Mouse (Mus musculus) frontal cortex, adult 2 months (tissue): ENCODE measurements around the gene Pigt. TPM values are rescaled to one million over a fixed set of nuclear protein-coding genes. Genes with fewer than 3 reads are reported as not detected.

ENCODE experiments used
- DNase-seq, 2 experiments: peaks; one replicate each; pipeline ENCODE4 v3.0.0; 2022; ENCODE audit warnings: low spot score in 1 of 2; ENCODE audit errors: extremely low spot score in 1 of 2
- polyA plus RNA-seq: library from polyadenylated mRNA; depleted of rRNA; stranded (reverse); fragments of >200 nt; gene quantifications from 2 replicates; pipeline ENCODE4 v1.2.3, GENCODE M21; 2012

Gene Pigt
- polyA plus RNA-seq, 1 experiment = 80.6 TPM

DNA sequence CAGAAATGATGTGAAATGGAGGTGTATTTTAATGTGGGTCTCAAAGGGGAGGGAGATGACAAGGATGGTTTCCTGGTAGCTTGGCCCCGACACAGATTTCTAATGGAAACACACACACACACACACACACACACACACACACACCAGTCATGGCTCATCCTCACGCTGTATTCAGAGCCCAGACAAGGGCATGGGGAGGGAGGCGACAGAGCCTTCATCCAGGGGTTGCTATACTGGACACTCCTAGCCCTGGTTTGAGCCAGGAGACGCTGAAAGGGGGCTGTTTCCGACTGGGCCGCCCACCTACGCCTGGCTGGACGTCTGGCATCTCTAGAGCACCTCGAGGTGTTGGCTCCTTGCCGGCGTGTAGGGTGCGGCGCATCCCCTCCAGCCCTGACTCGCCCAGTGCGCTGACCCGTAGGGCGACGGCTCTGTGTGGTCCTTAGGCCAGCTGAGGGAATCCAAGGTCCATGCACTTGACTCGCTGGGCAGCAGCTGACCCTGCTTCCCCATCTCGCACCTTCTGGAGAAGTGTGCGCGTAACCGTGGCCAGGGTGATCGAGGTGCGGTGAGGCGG lies 11.6 kb upstream of the Pigt start, which contains the start of gene Dbndd2:
Gene Dbndd2, plus strand, starts transcription at position 426 of the 577 bp plus-strand sequence.
- DNase-seq = peak in 1 of 2 experiments; percentile 43

DNA sequence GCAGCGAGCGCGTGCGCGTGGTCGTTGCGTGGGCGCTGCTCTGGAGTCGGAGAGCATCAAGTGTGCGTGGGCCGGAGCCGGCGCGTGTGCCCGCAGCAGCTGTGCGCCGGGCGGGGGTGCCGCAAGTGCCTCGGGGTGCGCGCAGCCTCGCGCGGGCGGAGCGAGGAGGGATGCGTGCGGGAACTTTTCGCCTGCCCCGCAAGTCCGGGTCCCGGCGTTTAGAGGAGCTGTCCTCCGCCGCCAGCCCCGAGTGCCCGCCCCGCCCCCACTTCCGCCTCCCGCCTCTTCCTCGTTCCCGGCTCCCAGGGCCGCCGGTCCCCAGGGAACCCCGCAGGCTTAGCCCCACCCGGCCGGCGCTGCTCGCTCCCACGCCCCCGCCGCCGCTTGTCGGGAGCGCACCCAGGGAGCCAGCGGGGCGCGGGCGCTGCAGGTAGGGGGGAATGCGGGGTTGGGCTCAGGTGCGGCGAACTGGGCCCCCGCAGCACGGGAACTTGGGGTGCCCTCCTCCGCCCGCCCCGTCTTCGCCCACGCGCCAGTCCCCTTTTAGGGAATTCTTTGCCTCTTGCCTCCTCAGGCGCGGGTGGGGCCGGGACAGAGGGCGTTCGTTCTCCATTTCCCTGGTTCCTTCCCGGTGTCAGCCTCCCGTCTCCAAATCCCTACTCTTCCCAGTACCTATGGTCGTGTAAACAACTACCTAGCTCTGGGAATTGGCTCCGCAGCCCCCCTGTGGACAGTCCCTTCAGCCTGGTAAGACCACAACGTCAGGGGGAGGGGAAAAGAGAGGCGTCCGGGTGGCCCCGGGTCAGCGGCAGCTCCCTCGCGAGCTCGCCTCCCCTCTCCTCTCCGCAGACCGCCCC lies 10.8 kb upstream of the Pigt start:
- peak; percentile 51 to 82 for DNase-seq

DNA sequence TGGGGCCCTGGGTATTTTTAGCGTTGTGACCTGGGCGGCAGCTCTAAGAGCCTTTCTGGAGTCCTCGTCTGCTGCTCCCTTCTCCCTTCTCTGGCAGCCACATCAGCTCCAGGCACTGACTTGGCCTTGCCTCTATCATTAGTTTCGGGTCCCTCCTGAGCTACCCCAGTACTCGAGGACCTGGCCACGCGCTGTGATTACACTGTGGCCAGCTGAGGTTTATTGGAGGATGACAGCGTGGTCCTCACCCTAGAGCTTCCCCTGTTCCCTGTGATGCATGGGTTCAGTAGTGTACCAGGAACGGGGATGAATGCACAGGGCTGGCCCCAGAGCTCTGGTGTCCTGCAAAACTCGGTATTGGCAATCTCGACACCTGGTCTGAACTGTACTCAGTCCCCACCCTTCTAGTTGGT lies 10.2 kb upstream of the Pigt start:
- DNase-seq = no peak

DNA sequence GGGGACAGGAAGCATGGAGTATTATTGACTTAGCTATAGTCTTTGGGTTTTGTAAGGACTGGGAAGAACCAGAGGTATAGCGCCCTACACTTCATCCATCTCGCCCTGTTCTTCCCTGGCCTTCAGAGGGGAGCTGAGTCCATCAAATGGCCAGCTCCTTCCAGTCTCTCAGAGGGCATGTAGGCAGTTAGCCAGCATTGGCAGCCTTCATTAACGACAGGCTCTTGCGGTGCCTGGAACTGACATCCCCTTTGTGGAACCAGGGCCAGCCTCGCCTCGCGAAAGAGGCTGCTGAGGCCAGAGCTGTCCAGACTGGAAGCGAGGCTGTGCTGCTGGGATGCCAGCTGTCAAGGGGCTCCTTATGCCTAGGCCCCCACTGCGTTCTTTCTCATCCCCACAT lies 9.5 kb upstream of the Pigt start:
- peak in 1 of 2 experiments; percentile 67 for DNase-seq

DNA sequence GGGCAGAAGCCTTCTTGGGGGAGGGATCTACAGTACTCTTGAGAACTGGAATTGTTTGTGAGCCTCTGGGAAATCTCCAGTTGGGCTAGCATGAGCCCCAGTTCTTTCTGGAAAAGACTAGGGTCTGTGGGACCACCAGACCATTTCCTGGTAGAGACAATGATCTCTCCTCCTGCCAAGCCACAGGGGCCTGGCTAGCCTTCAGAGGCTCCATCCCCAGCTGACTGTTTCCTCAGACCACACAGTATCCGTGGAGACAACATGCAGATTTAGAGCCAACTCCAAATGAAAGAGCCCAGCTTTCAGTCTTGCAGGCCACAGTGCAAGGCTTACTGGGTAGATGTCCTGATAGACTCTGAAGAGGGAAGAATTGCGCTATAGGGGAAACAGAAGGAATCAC lies 3.2 kb upstream of the Pigt start:
- DNase-seq = no peak

DNA sequence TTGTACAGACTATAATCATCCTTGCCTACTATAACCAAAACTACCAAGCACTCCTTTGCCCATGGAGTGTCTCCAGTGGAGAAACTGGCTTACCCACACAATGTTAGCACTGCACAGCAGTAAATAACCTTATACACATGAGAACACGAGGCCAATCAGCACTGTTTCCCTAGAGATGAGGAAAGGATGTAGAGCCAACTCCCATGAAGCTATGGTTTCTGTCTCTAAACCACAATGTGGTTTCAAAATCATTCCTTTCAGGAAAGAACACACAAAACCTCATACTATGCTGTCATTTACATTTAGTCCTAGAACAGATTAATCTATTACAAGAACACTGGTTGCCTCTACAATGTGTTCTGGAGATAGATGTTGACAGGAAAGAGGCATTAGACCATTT lies 989 bp upstream of the Pigt start:
- no peak for DNase-seq

DNA sequence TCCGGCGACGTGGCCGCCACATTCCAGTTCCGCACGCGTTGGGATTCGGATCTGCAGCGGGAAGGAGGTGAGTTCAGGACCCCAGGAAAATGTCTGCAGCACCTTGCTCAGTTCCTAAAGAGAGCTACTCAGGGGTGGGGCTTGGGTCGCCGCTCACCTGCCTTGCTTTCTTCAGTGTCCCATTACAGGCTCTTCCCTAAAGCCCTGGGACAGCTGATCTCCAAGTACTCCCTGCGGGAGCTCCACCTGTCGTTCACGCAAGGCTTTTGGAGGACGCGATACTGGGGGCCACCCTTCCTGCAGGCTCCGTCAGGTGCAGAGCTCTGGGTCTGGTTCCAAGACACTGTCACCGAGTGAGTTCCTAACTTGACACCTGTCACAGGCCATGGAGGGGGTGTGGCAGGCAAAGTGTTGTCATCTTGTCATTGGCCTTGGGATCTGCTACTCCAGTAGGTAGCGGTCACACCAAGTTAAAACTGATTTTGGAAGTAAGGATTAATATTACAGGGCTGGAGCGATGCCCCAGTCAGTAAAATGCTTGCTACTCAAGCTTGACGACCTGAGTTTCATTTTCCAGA lies 460 bp downstream of the Pigt start:
- DNase-seq = no peak

DNA sequence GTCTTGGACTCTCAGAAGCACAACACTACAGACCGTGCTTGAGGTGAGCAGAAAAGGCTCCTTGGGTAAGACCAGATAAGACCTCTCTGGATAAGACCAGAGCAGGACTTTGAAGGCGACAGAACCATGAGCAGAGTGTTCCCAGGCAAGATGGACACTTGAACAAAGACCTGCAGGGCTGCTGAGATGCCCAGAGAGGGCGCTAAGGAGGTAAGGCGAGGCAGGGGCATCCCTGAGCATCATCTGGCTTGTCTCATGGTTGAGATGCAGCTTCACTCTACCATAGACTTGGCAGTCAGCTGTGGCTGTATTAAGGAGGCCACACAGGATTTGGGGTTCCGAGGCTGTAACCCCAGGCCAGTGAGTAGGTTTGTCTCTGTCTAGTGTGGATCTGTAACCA lies 2.0 kb downstream of the Pigt start:
- no peak for DNase-seq

DNA sequence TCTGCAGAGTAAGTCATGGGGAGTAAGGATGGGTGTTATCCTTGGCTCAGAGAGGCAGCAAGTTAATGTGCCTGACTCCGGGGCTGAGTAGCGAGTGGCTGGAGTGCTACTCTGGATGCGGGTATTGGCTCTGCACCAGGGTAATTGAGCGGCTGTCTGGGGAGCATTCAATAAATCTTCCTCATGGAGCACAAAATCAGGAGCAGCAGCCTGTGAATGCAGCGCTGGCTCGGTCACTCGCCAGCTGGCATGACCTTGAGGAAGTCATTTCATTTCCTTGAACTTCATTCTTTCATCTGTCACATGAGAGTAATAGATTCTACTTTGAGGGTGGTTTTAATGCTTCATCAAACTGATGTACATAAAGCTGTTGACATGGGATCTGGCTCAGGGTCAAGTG lies 3.2 kb downstream of the Pigt start:
- no peak for DNase-seq

DNA sequence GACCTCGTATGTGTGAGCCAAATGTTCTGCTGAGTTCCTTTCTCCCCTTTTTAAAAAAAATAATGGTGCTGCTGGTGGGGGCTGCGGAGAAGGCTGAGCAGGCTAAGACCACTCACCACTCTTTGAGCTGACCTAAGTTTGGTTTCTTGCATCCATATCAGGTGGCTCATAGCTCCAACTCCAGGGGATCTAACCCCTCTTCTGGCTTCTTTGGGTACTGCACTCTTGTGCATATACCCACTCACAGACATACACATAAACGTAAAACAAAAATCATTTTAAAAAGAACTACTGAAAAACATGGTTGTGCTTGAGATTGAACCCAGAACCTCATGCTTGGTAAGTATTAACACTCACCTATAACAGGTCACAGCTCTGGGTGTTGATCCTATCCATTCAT lies 7.6 kb downstream of the Pigt start:
- no peak for DNase-seq

DNA sequence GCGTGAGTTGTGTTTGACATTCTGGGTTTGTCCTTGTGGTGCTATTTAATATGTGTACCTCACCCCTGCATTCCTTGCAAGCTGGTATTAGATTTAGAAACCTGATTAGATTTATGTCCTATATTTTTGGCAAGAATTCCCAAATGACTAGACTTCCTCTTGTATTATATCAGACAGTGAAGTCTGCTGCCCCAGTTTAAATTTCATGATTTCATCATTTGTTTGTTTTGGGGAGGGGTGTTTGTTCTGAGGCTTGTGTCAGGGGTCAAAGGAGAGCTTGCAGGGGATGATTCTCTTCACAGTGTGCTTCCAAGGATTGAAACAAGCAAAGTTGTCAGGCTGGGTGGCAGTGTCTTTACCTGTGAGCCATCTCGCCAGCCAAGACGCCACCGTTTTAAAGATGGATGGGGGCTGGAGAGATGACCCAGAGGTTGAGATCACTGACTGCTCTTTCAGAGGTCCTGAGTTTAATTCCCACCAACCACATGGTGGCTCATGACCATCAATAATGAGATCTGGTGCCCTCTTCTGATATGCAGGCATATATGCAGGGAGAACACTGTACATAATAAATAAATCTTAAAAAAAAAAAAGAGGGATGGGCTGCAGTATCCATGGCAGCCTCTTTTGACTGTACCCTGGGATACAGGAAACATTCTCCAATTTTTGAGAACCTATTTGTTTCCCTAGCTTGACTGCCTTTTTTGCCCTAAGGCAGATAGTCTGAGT lies 8.5 kb downstream of the Pigt start:
- no peak for DNase-seq

DNA sequence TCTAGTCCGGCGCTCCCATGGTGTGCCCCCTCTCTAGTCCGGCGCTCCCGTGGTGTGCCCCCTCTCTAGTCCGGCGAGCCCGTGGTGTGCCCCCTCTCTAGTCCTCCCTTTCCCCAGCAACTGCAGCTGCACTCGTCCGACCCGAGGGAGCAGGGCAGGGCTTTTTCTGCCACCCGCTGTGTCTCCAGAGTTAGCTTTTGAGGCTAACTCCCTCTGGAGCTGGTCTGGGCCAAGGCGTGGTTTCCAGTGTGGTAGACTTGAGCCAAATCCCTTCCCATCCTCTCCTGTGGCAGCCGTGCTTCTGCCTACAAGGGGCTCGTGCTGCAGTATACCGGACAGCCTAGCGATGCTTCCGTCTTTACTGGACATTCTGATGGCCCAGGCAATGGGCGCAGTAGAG lies 10.5 kb downstream of the Pigt start:
- no peak for DNase-seq

DNA sequence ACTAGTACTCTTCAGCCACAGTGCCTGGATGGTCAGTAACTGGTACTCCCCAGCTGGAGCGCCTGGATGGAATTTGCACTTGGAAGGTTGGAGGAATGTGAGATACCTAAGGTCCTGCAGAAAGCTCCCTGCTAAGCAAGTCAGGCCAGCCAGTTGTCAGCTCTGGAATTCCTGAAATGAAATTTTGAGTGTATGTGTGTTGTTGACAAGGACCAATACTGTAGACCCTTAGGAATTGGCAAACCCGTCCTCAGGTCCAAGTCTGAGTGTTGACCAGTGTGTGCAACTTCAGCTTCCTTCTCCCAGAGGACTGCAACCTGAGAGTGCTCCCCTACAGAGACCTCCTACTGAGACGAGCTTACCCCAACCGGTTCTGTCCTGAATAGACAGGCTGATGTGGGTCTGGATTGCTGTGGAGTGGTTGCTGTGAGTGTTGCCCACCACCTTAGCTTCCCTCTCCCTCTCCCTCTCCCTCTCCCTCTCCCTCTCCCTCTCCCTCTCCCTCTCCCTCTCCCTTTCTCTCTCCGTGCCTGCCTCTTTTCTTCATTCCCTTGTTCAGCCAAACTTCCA lies 13.4 kb downstream of the Pigt start:
- DNase-seq = no peak

DNA sequence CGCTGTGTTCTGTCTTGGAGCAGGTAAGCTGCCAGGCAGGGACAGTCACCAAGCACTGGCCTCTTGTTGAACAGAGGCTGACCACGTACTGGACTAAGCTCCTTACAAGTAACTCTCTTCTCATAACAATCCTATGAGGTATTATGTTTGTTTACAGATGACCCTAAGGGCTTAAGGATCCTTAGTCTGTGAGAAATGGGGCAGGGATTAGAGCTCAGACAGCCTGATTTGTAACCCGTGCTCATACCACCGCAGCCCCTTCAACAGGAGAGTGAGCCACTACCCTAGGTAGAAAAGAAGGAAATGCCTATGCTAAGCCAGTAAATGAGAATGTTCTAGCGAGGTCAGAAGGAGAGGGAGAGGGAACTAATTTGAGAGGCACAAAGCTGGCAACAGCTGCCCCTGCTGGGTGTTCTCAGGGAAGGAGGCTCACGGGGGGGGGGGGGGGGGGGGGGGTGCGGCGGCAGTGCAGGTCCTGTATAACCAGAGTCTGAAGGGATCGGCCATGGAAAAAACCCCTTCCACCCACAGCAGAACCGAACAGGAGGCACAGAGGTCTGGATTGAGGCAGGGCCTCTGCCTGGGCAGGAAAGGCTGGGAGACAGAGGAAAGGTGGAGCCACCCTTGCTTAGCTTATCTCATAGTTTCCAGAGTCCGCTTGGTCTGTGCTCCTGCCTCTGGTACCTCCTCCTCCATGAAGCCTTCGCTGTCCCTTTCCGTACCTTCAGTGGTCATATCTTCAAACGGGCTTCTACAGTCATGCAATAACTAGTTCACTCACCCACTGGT lies 15.0 kb downstream of the Pigt start:
- no peak for DNase-seq

DNA sequence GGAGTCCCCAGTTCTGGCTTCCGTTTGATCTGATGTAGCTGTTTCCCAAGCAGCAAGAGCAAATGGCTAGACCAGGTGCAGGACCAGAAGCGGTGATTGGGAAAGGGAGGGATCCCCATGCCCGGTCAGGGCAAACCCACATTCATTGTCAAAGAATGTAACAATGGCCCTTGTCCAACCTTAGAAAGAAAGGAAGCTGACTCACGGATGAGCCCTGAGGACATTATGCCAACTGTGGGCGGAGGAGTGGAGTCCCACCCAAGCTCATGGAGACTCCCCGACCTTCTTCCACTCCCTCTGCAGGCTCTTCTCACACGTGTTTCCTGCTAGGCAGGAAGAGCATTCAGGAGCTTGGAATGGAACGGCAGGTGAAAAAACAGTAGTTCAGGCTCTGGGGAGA lies 16.1 kb downstream of the Pigt start:
- no peak for DNase-seq

DNA sequence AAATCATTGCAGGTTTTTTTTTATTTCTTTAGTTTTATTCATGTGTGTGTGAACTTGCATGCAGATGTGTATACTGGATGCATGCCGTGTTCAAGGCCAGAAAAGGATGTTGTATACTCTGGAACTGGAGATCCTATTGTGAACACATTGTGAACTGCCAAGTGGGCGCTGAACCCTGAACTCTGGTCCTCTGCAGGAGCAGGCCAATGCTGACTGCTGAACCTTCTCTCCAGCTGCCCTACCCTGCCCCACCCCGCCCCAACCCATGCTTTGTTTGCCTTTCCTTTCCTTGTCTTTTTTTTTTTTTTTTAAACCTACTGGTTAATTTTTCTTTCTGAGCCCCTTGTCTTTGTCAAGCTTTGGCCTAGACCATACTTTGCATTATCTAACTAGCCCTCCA lies 17.6 kb downstream of the Pigt start:
- DNase-seq = no peak

DNA sequence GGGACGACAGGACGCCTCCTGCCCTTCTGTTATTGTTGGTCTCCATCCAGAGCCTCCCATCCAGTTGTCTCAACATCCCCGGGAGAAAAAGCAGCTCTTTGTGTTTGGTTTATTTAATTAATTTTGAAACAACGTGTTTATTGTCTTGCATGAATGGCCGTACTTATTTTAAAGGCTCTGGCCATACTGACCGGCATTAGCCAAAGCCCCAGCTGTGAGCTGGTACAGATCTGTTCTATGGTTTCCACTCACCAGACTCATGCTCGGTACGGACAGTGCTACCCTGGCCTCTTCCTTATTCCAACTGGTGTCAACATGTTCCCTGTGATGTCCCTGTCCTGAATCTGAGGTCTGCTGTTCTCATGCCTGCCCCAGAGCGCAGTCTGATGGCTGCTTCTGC lies 18.6 kb downstream of the Pigt start:
- DNase-seq = peak in 1 of 2 experiments; percentile 22

DNA sequence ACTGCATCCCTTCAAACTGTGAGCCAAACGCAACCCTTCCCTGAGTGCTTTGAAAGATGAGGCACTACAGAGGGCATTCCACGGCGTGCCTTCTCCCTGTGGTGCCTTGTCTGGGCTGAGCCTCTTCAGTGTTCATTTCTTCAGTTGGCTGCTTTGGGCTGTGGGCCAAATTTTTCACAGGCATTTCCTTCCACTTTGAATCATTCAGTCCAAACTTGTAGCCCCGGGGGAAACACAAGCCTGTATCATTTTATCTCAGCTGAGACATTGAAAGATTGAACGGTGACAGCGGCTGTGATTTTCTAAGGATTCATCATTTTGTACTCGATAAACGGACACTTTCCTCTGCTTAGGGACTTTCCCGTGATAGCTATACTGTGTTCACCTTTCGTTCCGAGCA lies 19.3 kb downstream of the Pigt start:
- DNase-seq = no peak

DNA sequence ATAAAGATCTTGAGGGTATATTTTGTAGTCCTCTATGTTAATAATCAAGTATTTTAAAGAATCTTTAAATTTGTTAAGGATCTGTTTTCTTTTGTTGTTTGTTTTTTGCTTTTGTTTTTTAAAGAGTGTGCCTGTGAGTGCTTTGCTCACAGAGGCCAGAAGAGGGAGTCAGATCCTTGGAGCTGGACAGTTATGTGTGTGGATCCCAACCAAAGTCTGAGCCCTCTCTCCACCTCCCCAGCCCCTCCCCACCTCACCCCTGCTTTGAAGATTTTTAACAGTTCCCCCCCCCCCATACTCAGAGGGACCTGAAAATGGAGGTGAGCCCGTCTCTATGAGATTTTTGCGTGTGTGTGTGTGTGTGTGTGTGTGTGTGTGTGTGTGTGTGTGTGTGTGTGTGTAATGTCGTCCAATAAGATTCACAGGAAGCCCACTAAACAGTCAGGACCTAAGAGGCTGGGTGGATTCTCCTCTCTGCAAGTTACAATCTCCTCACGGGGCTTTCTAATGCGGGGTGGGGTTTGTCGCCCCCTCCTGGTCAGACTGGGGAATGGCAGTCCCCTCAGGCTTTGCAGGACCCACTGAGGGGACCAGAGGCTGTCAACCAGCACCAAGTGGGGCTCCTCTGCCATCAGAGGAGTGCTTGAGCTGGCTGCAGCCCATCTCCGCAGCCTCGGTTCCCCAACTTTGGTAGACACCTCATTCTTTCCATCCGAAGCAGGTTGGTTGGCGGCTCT lies 20.3 kb downstream of the Pigt start:
- DNase-seq = peak in 1 of 2 experiments; percentile 63
